Mouse (Mus musculus): ENCODE measurements around the gene Ccdc157.

DNA sequence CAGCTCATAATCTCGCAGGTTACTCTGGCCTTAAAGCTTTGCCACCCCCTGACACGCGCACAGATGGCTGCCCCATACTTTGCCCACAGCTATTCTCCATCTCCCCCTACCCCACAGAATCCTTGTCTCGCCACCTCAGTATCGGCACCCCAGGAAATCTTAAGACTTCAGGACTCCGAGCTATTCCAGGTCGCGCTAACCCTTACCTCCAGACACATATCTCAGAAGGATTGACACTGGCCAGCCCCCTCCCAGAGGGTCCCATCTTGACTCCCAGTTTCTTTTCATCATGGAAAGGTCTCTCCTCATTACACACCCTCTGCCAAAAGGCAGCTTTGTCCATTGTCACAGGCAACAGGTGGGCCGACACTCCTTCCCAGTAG lies 27.2 kb upstream of the Ccdc157 start:
- TF ChIP-seq POLR2A (IDR thresholded peaks at IDR 0.05; ENCODE audit: extremely low read depth, insufficient read depth, low read length) (no peak), CTCF (IDR thresholded peaks at IDR 0.05; ENCODE audit: low read depth, low read length) (no peak)

Data from liver, adult 2 months (tissue).